ENCODE assay signal across 8 mouse cellular contexts in genomic region chr5:131538311-131538915, GRCm38 (mm10).
DNase-seq lines count a peak whose midpoint lies in the region; ATAC-seq and TF ChIP-seq lines count a peak whose summit lies in the region.

No protein-coding gene starts in this region.

- no peaks in the 10 kb centered on the region for H3K36me3 ChIP-seq in megakaryocyte, embryonic 14.5 days (replicated peaks; ENCODE audit: low read length)
- no peaks in the 10 kb centered on the region for H3K36me3 ChIP-seq in embryonic facial prominence, embryonic 14.5 days (ENCODE audit: control insufficient read depth, insufficient read depth, low read length)
- H3K36me3 ChIP-seq in midbrain, postnatal 0 days (ENCODE audit: insufficient read depth, low read length), result no peaks in the 10 kb centered on the region

- peak; percentile 33; the same call in 1 of the 2 replicates for TF ChIP-seq CTCF in midbrain, postnatal 0 days (IDR thresholded peaks at IDR 0.05)

- WGBS in embryonic facial prominence, embryonic 14.5 days, result 0% methylated on average over 15 of the region's 68 CpGs
- WGBS in midbrain, postnatal 0 days, result under 1% methylated on average over 44 of the region's 68 CpGs

- peaks cover 43% of the 10 kb centered on the region for H3K27me3 ChIP-seq in megakaryocyte, embryonic 14.5 days (replicated peaks)
- no peaks in the 10 kb centered on the region for H3K27me3 ChIP-seq in embryonic facial prominence, embryonic 14.5 days (replicated peaks; ENCODE audit: control insufficient read depth, insufficient read depth, low read length)
- H3K27me3 ChIP-seq in midbrain, postnatal 0 days (ENCODE audit: insufficient read depth, low read length), result no peaks in the 10 kb centered on the region

- peak overlapping the region; percentile 97 for H3K27ac ChIP-seq in embryonic facial prominence, embryonic 14.5 days (replicated peaks; ENCODE audit: low read depth, low read length)
- H3K27ac ChIP-seq in midbrain, postnatal 0 days (ENCODE audit: low read depth, low read length), result peak overlapping the region; percentile 92

- peak; percentile 90 for DNase-seq in embryonic facial prominence, embryonic 14.5 days (ENCODE audit: low spot score)
- DNase-seq in heart, adult 9 months (ENCODE audit: low spot score in 2 of 2), result peak; percentile 63 to 65
- peak; percentile 49 for DNase-seq in kidney, adult 9 months
- DNase-seq in liver, result peak; percentile 75
- peak; percentile 60 for DNase-seq in midbrain, postnatal 0 days (ENCODE audit: low spot score)
- DNase-seq in testis, postnatal 14 days (ENCODE audit: low spot score), result peak; percentile 42

- peak overlapping the region; percentile 92 for H3K4me3 ChIP-seq in megakaryocyte, embryonic 14.5 days (replicated peaks)
- peak overlapping the region; percentile 94 for H3K4me3 ChIP-seq in embryonic facial prominence, embryonic 14.5 days (ENCODE audit: low read depth, low read length)
- H3K4me3 ChIP-seq in midbrain, postnatal 0 days (ENCODE audit: low read depth, low read length), result peak overlapping the region; percentile 89

- peaks cover 3% of the 10 kb centered on the region; the same call in 1 of the 2 replicates for H3K9me3 ChIP-seq in megakaryocyte, embryonic 14.5 days
- no peaks in the 10 kb centered on the region for H3K9me3 ChIP-seq in embryonic facial prominence, embryonic 14.5 days (ENCODE audit: control insufficient read depth, low read length)
- H3K9me3 ChIP-seq in midbrain, postnatal 0 days (ENCODE audit: low read length), result no peaks in the 10 kb centered on the region

- H3K4me2 ChIP-seq in embryonic facial prominence, embryonic 14.5 days (ENCODE audit: low read depth, low read length), result peak overlapping the region; percentile 72
- H3K4me2 ChIP-seq in midbrain, postnatal 0 days (ENCODE audit: low read depth, low read length, poor library complexity, severe bottlenecking), result peak overlapping the region; percentile 94

- peaks cover 19% of the 10 kb centered on the region for H3K4me1 ChIP-seq in megakaryocyte, embryonic 14.5 days
- H3K4me1 ChIP-seq in embryonic facial prominence, embryonic 14.5 days (ENCODE audit: control insufficient read depth, insufficient read depth, low read length), result peaks cover 13% of the 10 kb centered on the region
- H3K4me1 ChIP-seq in midbrain, postnatal 0 days (ENCODE audit: insufficient read depth, low read length), result 0 out of 2 replicates have a peak, but pooled peaks cover 6% of the 10 kb centered on the region

- ATAC-seq in megakaryocyte, adult 5-6 weeks (ENCODE audit: poor library complexity, severe bottlenecking), result no peak
- peak; percentile 87 for ATAC-seq in embryonic facial prominence, embryonic 14.5 days (ENCODE audit: low read depth)
- ATAC-seq in midbrain, postnatal 0 days (ENCODE audit: low FRiP score), result peak; percentile 78

- H3K9ac ChIP-seq in embryonic facial prominence, embryonic 14.5 days (ENCODE audit: low read depth, low read length), result peak overlapping the region; percentile 95
- peak overlapping the region; percentile 71 for H3K9ac ChIP-seq in midbrain, postnatal 0 days (replicated peaks; ENCODE audit: low read length, poor library complexity, severe bottlenecking)
